Mouse (Mus musculus): Measurements from ENCODE around the gene Kif21a.

- TF ChIP-seq PAX5 (IDR thresholded peaks at IDR 0.05; ENCODE audit: low read length) (no peak), SMC3 (IDR thresholded peaks at IDR 0.05; ENCODE audit: low read depth, low read length) (no peak), ZC3H11A (IDR thresholded peaks at IDR 0.05; ENCODE audit: low read depth, low read length) (no peak), MAX (IDR thresholded peaks at IDR 0.05; ENCODE audit: low read length) (no peak), EP300 (IDR thresholded peaks at IDR 0.05; ENCODE audit: low read length) (no peak), UBTF (IDR thresholded peaks at IDR 0.05; ENCODE audit: low read depth, low read length) (no peak), HCFC1 (IDR thresholded peaks at IDR 0.05; ENCODE audit: low read depth, low read length) (no peak)
These were observed 22.7 kb upstream of the Kif21a start for GRCm38 (mm10) chr15:91072440-91072839.
